Mouse (Mus musculus) heart, postnatal 0 days (tissue): ENCODE measurements at regions not wholly inside any gene's neighbourhood (a gene's known extent, or its start where the extent isn't known, plus 50 kb on each side); places are given as distances from the start of the nearest gene placed in this dataset.

ENCODE experiments used
- CTCF ChIP-seq: IDR thresholded peaks from 2 replicates; pipeline ENCODE4 v1.5.1; 2016; ENCODE audit warnings: antibody characterized with exemption, control low read depth, low read depth
- EP300 ChIP-seq: IDR thresholded peaks from 2 replicates; pipeline ENCODE4 v1.6.1; 2016; ENCODE audit warnings: antibody characterized with exemption, low read depth

- TF ChIP-seq CTCF, result no peak
- TF ChIP-seq EP300, result no peak
Measured at GRCm38 (mm10) chr19:48115155-48115554, 90.7 kb upstream of the Sorcs3 start.
